Comparison of ENCODE assay signal across 7 mouse cellular contexts in the genomic region with DNA sequence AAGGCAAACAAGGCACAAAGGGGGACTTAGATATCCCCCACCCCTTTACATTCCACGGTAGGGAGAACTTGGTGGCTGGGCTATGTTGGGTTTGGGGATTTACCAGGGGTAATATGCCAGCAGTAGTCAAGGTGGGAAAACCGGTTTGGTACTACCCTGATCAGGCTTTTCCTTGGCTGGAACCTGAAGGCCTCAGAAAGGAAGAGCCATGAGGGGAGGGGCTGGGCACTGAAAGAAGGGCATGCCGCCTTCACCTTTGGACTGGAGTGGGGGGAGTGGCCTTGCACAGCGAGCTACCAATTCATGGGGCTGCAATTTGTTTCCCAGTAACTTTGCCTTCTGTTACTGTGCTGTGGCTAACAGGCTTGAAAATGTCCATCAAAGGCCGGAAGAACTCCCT. TPM values are rescaled to one million over a fixed set of nuclear protein-coding genes. Genes with fewer than 3 reads are reported as not detected.
A peak's percentile ranks its signal among the peaks of the same experiment; 100 is the strongest.
DNase-seq lines count a peak whose midpoint lies in the region; ATAC-seq and TF ChIP-seq lines count a peak whose summit lies in the region.

No protein-coding gene starts in this region.

- H3K9me3 ChIP-seq in hindbrain, embryonic 16.5 days (ENCODE audit: control insufficient read depth, low read length): no peaks in the 10 kb centered on the region

- H3K27me3 ChIP-seq in hindbrain, embryonic 16.5 days (replicated peaks; ENCODE audit: control insufficient read depth, insufficient read depth, low read length): peaks cover 15% of the 10 kb centered on the region

- peaks cover 41% of the 10 kb centered on the region for H3K4me1 ChIP-seq in hindbrain, embryonic 16.5 days (ENCODE audit: control insufficient read depth, insufficient read depth, low read depth, low read length)
- peaks cover 26% of the 10 kb centered on the region for H3K4me1 ChIP-seq in lung, adult 2 months (ENCODE audit: control insufficient read depth, insufficient read depth, low read length)

- H3K4me3 ChIP-seq in hindbrain, embryonic 16.5 days (ENCODE audit: low read length): no peak overlapping the region
- no peak overlapping the region for H3K4me3 ChIP-seq in lung, adult 2 months (replicated peaks; ENCODE audit: extremely low read depth, low read depth, low read length)

- no peak for TF ChIP-seq POLR2A in lung, adult 2 months (IDR thresholded peaks at IDR 0.05; ENCODE audit: borderline replicate concordance, extremely low read depth, low read depth, low read length)

- intact Hi-C loops in gastrocnemius, postnatal 36 days (cut with DNase I): loop anchor here (5.0 kb wide), 1 partner anchor 76 kb away; no protein-coding TSS in a partner anchor

- no peak for ATAC-seq in hindbrain, embryonic 16.5 days

- H3K9ac ChIP-seq in hindbrain, embryonic 16.5 days (ENCODE audit: low read depth, low read length): no peak overlapping the region

- peak; percentile 40 for DNase-seq in testis, postnatal 10 days (ENCODE audit: low spot score)
- DNase-seq in testis, postnatal 14 days (ENCODE audit: low spot score): no peak
- peak; percentile 43 for DNase-seq in lung, adult 2 months
- DNase-seq in thymus, postnatal 0 days (ENCODE audit: low spot score): no peak
- DNase-seq in right cerebral cortex, adult 18-20 months: no peak
- no peak for DNase-seq in gastrocnemius, postnatal 36 days

- H3K36me3 ChIP-seq in hindbrain, embryonic 16.5 days (ENCODE audit: control insufficient read depth, insufficient read depth, low read length): no peaks in the 10 kb centered on the region

- WGBS in hindbrain, embryonic 16.5 days: 54% methylated on average over 5 of the region's 5 CpGs
- WGBS in lung, adult 2 months: 51% methylated on average over 5 of the region's 5 CpGs

- no peak for TF ChIP-seq CTCF in lung, adult 2 months (IDR thresholded peaks at IDR 0.05; ENCODE audit: insufficient read depth, low read length)

- no peak overlapping the region for H3K27ac ChIP-seq in hindbrain, embryonic 16.5 days (ENCODE audit: low read depth, low read length)

- peak overlapping the region; percentile 97; the same call in 1 of the 2 replicates for H3K4me2 ChIP-seq in hindbrain, embryonic 16.5 days (ENCODE audit: low read length)

RNA-seq across cellular contexts. Expression of a gene that starts 3.4 kb away (rescaled TPM):
- 11.1 and 11.3 TPM in 2 replicates for polyA plus RNA-seq in hindbrain, embryonic 16.5 days (2015; fragmentation: Nextera tagmentation; extraction: Ambion mirVana)
- 131 and 138 TPM in 2 replicates for polyA plus RNA-seq in lung, adult 2 months (2012; rRNA removed)
- polyA plus RNA-seq in thymus, postnatal 0 days (2015; fragmentation: Nextera tagmentation; extraction: Ambion mirVana): 5.2 and 7.8 TPM in 2 replicates
- total RNA-seq in gastrocnemius, postnatal 36 days (2021): 10 to 100 TPM; 63.9 to 64.3 TPM

RNA-seq across cellular contexts. Expression of a gene that starts 10.3 kb away (rescaled TPM):
- polyA plus RNA-seq in hindbrain, embryonic 16.5 days (2015; fragmentation: Nextera tagmentation; extraction: Ambion mirVana): 22.8 and 29.6 TPM in 2 replicates
- polyA plus RNA-seq in lung, adult 2 months (2012; rRNA removed): 34.5 and 39.1 TPM in 2 replicates
- polyA plus RNA-seq in thymus, postnatal 0 days (2015; fragmentation: Nextera tagmentation; extraction: Ambion mirVana): 48.4 and 58.6 TPM in 2 replicates
- total RNA-seq in gastrocnemius, postnatal 36 days (2021): 1 to 10 TPM; 1.8 to 2.2 TPM

RNA-seq across cellular contexts. Expression of a gene that starts 10.6 kb away (rescaled TPM):
- 8.0 and 9.8 TPM in 2 replicates for polyA plus RNA-seq in hindbrain, embryonic 16.5 days (2015; fragmentation: Nextera tagmentation; extraction: Ambion mirVana)
- 16.6 and 19.2 TPM in 2 replicates for polyA plus RNA-seq in lung, adult 2 months (2012; rRNA removed)
- 1.4 and 1.5 TPM in 2 replicates for polyA plus RNA-seq in thymus, postnatal 0 days (2015; fragmentation: Nextera tagmentation; extraction: Ambion mirVana)
- 1 to 10 TPM; 1.2 to 2.0 TPM for total RNA-seq in gastrocnemius, postnatal 36 days (2021)

RNA-seq across cellular contexts. Expression of a gene that starts 16.6 kb away (rescaled TPM):
- 86.6 and 92.7 TPM in 2 replicates for polyA plus RNA-seq in hindbrain, embryonic 16.5 days (2015; fragmentation: Nextera tagmentation; extraction: Ambion mirVana)
- 67.6 and 76.4 TPM in 2 replicates for polyA plus RNA-seq in lung, adult 2 months (2012; rRNA removed)
- polyA plus RNA-seq in thymus, postnatal 0 days (2015; fragmentation: Nextera tagmentation; extraction: Ambion mirVana): 47.8 and 50.6 TPM in 2 replicates
- total RNA-seq in gastrocnemius, postnatal 36 days (2021): 1 to 10 TPM; 4.3 to 4.4 TPM

RNA-seq across cellular contexts. Expression of a gene that starts 30.4 kb away (rescaled TPM):
- polyA plus RNA-seq in hindbrain, embryonic 16.5 days (2015; fragmentation: Nextera tagmentation; extraction: Ambion mirVana): 35.2 and 36.1 TPM in 2 replicates
- 44.5 and 46.4 TPM in 2 replicates for polyA plus RNA-seq in lung, adult 2 months (2012; rRNA removed)
- 19.1 and 22.2 TPM in 2 replicates for polyA plus RNA-seq in thymus, postnatal 0 days (2015; fragmentation: Nextera tagmentation; extraction: Ambion mirVana)
- total RNA-seq in gastrocnemius, postnatal 36 days (2021): 10 to 100 TPM; 13.9 to 15.0 TPM

Comparison
In these comparisons a context has a peak if more than half of its experiments do, and no peak if none do; other contexts are left out.
1. DNase-seq: peak in testis, postnatal 10 days (single experiment) and lung, adult 2 months (single experiment); none in testis, postnatal 14 days (single experiment), thymus, postnatal 0 days (single experiment), right cerebral cortex, adult 18-20 months (single experiment) and gastrocnemius, postnatal 36 days (0 of 2).
2. RNA of a gene that starts 3.4 kb away (polyA plus RNA-seq): 131 to 138 TPM in lung, adult 2 months; 11.1 to 11.3 TPM in hindbrain, embryonic 16.5 days and 5.2 to 7.8 TPM in thymus, postnatal 0 days; every median in the first group is over 10 times any median in the second.